Mouse (Mus musculus): ENCODE results near the gene Olfr796. TPM values are rescaled to one million over a fixed set of nuclear protein-coding genes. Genes with fewer than 3 reads are reported as not detected.

Olfr796 gene
- total RNA-seq (2023): not detected in 2 replicates

GRCm38 (mm10) chr10:129612470-129612869 is at the start of gene Olfr796:
Gene Olfr796, minus strand, starts transcription at chr10:129612570.

GRCm38 (mm10) chr10:129657394-129657793 is 45.0 kb upstream of the Olfr796 start, which contains the start of gene Olfr800:
Gene Olfr800, plus strand, starts transcription at chr10:129657694.

GRCm38 (mm10) chr10:129637184-129637583 is 24.8 kb upstream of the Olfr796 start, which contains the start of gene Olfr799:
Gene Olfr799, plus strand, starts transcription at chr10:129637484.

GRCm38 (mm10) chr10:129627834-129628233 is 15.5 kb upstream of the Olfr796 start, which contains the start of gene Olfr798:
Gene Olfr798, minus strand, starts transcription at chr10:129627934.

GRCm38 (mm10) chr10:129567355-129567754 is 45.0 kb downstream of the Olfr796 start, which contains the start of gene Olfr794:
Gene Olfr794, plus strand, starts transcription at chr10:129567655.

Other genes with a start within 250 kb of the Olfr796 start
- 0.28 TPM in 1 of 2 replicates, not detected in the other for gene Olfr784, start 228.5 kb downstream of the Olfr796 start, total RNA-seq (2023)
- not detected in 2 replicates for gene Olfr785, start 207.1 kb downstream of the Olfr796 start, total RNA-seq (2023)
- gene Olfr786, start 185.3 kb downstream of the Olfr796 start, total RNA-seq (2023): not detected in 2 replicates
- gene Olfr787, start 150.7 kb downstream of the Olfr796 start, total RNA-seq (2023): not detected in 2 replicates
- gene Olfr788, start 141.6 kb downstream of the Olfr796 start, total RNA-seq (2023): not detected in 2 replicates
- 0.09 TPM in 1 of 2 replicates, not detected in the other for gene Olfr789, start 127.8 kb downstream of the Olfr796 start, total RNA-seq (2023)
- gene Olfr790, start 114.1 kb downstream of the Olfr796 start, total RNA-seq (2023): not detected in 2 replicates
- gene Olfr791, start 90.8 kb downstream of the Olfr796 start, total RNA-seq (2023): not detected in 2 replicates
- gene Olfr792, start 73.4 kb downstream of the Olfr796 start, total RNA-seq (2023): not detected in 2 replicates
- gene Olfr794, start 44.9 kb downstream of the Olfr796 start, total RNA-seq (2023): not detected in 2 replicates
- gene Olfr798, start 15.4 kb upstream of the Olfr796 start, total RNA-seq (2023): not detected in 2 replicates
- not detected in 2 replicates for gene Olfr799, start 24.9 kb upstream of the Olfr796 start, total RNA-seq (2023)
- gene Olfr800, start 45.1 kb upstream of the Olfr796 start, total RNA-seq (2023): not detected in 2 replicates
- gene Olfr801, start 61.3 kb upstream of the Olfr796 start, total RNA-seq (2023): not detected in 2 replicates
- not detected in 2 replicates for gene Olfr802, start 75.6 kb upstream of the Olfr796 start, total RNA-seq (2023)
- not detected in 2 replicates for gene Olfr803, start 81.7 kb upstream of the Olfr796 start, total RNA-seq (2023)
- not detected in 2 replicates for gene Olfr804, start 90.6 kb upstream of the Olfr796 start, total RNA-seq (2023)
- not detected in 2 replicates for gene Olfr805, start 116.8 kb upstream of the Olfr796 start, total RNA-seq (2023)
- gene Olfr806, start 129.4 kb upstream of the Olfr796 start, total RNA-seq (2023): not detected in 2 replicates
- gene Olfr807, start 145.2 kb upstream of the Olfr796 start, total RNA-seq (2023): not detected in 2 replicates
- gene Olfr808, start 152.9 kb upstream of the Olfr796 start, total RNA-seq (2023): not detected in 2 replicates
- gene Olfr809, start 162.1 kb upstream of the Olfr796 start, total RNA-seq (2023): not detected in 2 replicates
- not detected in 2 replicates for gene Olfr810, start 182.3 kb upstream of the Olfr796 start, total RNA-seq (2023)
- not detected in 2 replicates for gene Olfr811, start 191.8 kb upstream of the Olfr796 start, total RNA-seq (2023)
- not detected in 2 replicates for gene Olfr812, start 233.5 kb upstream of the Olfr796 start, total RNA-seq (2023)
- not detected in 2 replicates for gene Olfr813, start 242.8 kb upstream of the Olfr796 start, total RNA-seq (2023)

Measured in neutrophil, adult 65 days (primary cell).